Mouse (Mus musculus): ENCODE measurements around the gene Lpar3.
A peak's percentile ranks its signal among the peaks of the same experiment; 100 is the strongest.

The Lpar3 gene

GRCm38 (mm10) chr3:146220776-146221486 lies at the start of gene Lpar3:
TSS of gene Lpar3 (plus strand) at chr3:146220963.
- DNase-seq (ENCODE audit: low spot score), result peak; percentile 78

DNA sequence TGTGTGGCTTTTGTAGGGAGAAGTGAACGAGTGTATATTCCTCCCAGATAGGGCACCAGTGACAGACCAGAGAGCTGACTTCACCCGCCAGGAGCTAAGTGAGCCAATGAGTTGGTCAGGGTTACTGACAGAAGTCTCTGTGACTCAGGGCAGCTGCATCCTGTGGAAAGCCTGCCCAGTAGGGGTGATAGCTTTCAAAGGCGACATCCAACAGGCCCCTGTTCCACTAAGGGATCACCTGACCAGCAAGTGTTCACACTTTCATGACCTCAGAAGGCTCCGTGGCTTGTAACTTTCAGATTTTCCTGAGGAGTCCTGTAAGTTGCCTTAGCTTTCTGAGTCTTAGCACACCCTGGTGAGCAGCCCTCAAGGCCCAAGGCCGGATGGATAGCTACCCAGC lies 47.7 kb upstream of the Lpar3 start:
- no peak for DNase-seq (ENCODE audit: low spot score)

DNA sequence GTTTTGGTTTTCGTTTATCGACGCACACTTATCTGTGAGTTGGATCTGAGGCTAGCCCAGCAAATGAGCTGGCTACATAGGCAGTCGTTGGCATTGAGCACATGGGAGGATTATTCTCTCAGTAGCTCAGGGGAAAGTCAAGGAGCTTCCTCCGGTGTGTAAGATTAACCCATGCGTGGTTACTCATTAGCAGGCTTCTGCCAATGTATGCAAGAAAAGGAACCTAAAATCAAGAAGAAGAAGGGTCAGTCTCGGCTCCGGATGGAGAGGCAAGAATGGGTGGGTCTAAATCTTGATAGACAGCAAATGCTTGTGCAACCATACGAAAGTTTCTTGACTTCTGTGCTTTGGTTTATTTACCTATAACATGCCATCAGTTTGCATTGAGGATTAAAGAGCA lies 46.5 kb upstream of the Lpar3 start:
- DNase-seq (ENCODE audit: low spot score), result no peak

- DNase-seq (ENCODE audit: low spot score), result no peak
Observed at GRCm38 (mm10) chr3:146177295-146177694, 43.5 kb upstream of the Lpar3 start.

DNA sequence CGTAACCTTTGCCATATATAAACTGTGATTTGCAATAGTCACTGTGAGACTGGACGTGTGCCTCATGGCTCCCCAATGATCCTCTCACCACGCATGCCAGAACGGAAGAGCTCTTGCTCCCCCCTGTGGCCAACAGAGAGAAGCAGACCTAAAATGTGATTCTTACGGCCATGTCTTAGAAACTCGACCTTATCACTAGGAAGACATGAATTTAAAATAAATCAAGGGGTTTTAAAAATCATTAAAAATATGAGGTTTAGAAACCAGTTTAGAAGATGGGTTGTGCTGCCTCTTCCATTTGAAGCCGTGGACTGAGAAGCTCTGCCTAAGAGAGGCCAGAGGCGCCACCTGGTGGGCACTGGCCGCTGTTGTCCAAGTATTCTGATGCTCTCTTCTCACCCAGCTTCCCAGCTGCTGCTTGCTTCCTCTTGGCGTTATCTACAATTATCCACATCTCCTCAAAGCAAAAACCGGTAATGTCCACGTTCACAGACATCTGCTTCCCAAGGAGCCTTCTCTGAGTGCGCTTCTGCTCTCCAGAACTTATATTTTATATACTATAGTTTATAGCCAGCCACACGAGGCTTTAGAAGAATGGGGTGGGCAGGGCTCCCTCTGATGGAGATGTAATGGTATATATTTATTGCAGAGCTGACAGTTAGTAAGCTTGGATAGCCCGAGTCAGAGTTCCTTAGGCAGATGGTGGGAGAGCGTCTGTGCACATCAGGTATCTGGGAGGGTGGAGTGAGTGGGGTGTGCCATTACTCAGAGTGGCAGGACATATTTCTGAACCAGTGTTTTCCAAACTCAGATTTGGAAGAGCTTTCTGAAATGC lies 42.8 kb upstream of the Lpar3 start:
- DNase-seq (ENCODE audit: low spot score), result peak; percentile 86

GRCm38 (mm10) chr3:146180341-146180740 lies 40.4 kb upstream of the Lpar3 start:
- DNase-seq (ENCODE audit: low spot score), result no peak

GRCm38 (mm10) chr3:146180986-146181385 lies 39.8 kb upstream of the Lpar3 start:
- DNase-seq (ENCODE audit: low spot score), result peak; percentile 61

- DNase-seq (ENCODE audit: low spot score), result peak; percentile 54
Observed at GRCm38 (mm10) chr3:146184992-146185657, 35.6 kb upstream of the Lpar3 start.

- no peak for DNase-seq (ENCODE audit: low spot score)
Observed at GRCm38 (mm10) chr3:146186033-146186432, 34.7 kb upstream of the Lpar3 start.

DNA sequence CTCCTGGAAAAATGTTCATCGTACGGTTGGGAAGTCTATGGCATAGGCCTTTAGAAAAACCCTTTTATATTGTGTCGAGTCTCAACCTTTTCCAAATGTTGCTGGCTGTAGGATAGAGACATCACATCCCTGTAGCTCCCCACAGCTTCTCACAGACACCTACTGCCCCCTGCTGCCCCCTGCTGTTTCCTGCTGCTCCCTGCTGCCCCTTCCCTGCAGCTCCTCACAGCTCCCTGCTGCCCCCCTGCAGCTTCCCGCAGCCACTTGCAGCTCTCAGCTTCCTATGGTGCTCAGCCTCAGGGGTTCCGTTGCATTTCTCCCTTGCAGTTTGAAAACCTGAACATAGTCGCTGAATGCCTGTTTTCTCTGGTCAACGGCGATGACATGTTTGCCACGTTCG lies 30.8 kb upstream of the Lpar3 start:
- DNase-seq (ENCODE audit: low spot score), result no peak

GRCm38 (mm10) chr3:146192507-146192906 lies 28.3 kb upstream of the Lpar3 start:
- no peak for DNase-seq (ENCODE audit: low spot score)

DNA sequence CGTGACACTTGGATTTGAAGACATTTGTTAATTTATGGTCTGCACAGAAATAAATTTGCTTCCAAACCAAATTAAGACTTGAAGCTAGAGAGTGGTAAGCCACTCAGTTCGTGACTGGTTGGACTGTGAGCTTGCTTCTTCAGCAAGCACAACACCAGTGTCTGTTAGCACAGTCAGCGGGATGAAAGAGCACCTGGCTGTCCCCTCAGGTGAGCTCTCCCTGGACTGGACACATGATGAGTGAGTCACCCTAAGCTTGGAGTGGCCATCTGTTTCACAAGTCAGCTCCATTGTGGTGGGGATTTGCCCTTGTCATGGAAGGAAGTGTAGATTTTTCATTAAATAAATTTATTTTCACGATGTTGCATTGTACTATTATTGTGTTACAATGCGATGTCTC lies 25.6 kb upstream of the Lpar3 start:
- DNase-seq (ENCODE audit: low spot score), result no peak

DNA sequence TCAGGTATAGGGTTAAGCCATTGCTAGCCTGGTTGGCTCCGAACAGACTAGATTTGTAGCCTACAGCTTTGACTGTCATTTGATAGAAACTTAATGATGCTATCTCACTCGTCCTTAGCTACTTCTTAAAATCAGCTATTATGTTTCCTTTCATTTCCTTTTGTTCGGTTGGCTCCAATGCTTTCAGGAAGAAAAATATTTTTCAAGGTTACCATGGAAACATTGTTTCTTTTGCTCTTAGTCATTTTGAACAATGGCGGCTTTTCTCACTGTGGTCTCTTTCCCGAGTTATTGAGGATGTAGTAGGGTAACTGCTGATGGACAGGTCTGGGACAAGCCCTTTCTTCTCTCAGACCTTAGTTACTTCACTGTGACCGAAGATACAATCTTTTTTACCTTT lies 24.5 kb upstream of the Lpar3 start:
- no peak for DNase-seq (ENCODE audit: low spot score)

DNA sequence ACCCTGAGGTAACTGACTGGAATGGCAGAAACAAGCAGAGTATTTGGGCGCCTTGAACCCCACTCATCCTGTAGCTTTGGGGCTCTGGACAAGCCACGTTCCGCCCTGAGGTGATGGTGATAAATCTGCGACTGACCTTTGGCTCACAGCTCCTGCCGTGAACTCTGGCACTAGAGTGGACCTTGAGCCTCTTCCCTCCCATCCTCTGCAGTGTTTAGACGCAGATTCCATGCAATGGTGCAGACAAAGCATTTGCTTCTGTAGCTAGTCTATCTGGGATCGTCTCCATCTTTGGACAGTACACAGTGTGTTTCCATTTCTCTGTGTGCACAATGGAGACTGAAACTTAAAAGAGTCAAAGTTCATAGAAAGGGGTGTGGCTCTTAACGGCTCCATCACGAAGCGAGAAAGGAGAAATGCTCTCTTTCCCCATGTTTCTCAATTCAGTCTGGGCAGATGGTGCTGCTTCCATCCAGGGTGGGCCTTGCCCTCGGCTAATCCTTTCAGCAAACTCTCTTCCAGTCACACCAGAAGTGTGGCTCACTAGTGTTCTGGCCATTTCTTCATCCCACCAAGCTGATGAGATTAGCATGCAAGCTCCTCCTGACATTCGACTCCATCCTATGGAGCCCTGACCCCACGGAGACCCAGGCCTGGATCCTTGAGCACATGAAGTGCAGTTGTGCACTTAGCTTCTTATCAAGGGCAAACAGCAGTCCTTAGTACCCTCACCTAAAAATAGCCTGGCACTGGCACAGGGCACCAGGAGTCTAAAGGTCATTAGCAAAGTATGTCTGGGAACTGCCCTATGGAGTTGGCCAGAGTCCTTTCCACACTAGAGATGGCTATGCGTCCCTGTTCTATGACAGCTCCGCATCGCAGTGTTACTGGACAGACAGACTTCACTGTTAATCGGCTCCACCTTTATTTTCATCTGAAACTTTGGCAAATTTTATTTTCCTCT lies 23.7 kb upstream of the Lpar3 start:
- no peak for DNase-seq (ENCODE audit: low spot score)

DNA sequence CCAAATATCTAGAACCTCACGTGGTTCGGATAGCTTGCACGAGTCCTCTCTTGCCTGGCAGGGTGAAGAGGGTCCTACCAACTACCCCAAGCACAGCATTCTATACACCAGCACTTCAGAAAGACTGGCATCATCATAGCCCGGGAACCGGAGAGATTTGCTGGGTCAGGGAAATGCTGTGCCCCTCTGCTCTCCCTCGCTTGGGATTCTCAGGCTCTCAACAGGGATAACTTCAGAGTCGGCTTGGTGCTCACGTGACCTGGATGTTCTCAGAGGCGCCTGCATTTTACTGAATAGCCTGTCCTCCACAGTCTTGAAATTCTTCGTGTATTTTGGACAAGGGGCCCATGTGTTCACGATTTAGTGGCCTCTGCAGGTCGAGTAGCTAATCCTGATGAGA lies 23.0 kb upstream of the Lpar3 start:
- DNase-seq (ENCODE audit: low spot score), result no peak

DNA sequence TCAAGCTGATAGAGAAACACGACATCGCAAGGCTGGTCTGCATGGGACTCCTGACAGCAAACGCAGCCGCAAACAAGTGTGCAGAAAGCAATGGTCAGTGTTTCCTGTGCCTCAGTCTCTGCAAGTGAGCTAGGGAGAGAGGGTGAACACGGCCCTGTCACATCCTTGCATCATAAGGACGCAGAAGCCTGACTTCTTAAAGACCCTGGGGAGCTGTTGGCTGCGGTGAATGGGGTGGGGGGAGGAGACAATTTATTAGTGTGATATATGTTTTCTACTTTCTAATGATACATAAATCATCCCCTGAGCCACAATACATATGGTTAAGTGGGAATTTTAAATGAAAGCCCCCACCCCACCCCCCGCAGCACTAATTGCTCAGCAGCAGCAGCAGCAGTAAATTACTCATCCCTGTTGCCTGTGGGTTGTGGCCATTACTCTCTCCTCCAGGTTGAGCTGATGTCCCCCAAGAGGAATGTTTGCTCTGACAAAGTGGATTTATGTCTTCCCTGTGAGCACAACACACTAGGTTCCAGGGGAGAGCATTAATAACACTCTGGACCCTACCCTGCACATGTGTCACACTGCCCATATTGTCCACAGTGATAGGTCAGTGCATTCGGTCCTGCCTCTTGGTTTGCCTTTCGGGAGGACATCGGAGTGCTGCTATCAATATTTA lies 21.8 kb upstream of the Lpar3 start:
- no peak for DNase-seq (ENCODE audit: low spot score)

- no peak for DNase-seq (ENCODE audit: low spot score)
Observed at GRCm38 (mm10) chr3:146199486-146199885, 21.3 kb upstream of the Lpar3 start.

DNA sequence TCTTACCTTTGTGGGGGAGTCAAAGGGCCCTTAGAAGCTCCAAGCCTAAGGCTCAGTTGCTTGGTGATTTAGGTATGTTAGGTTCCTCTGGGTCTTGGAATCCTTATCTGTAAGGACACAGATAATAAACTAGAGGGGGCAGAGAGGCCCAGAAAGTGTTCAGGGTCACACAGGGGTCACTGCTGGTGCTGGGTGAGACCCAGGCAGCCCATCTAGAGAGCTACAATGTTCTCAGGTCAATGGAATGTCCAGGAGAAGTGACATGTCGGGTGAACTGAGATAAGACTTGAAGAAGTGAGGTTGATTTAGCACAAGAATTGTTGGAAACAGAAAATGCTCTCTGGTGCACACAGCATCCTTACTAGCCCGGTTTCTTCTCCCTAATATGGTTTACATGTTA lies 16.4 kb upstream of the Lpar3 start:
- no peak for DNase-seq (ENCODE audit: low spot score)

DNA sequence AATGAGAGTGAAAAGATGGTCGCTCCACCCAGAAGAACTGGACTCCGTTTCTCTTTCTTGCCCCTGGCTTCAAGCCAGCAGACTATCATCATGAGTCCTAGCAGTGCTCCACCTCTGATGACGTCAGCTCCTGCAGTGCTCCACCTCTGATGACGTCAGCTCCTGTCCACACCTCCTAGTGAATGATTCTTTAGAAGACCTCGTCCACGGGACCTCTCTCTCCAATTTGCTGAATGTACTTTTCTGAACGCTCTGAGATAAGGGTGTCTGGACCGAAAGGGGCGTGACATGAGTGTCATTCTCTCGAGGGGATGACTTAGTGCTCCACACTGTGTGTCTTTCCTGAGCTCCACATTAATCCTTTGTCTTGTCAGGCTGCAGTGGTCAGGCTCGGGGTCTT lies 15.5 kb upstream of the Lpar3 start:
- DNase-seq (ENCODE audit: low spot score), result no peak

GRCm38 (mm10) chr3:146206635-146207034 lies 14.1 kb upstream of the Lpar3 start:
- DNase-seq (ENCODE audit: low spot score), result no peak

GRCm38 (mm10) chr3:146207440-146207839 lies 13.3 kb upstream of the Lpar3 start:
- no peak for DNase-seq (ENCODE audit: low spot score)
